Mouse (Mus musculus): ENCODE measurements at regions not wholly inside any gene's neighbourhood (a gene's known extent, or its start where the extent isn't known, plus 50 kb on each side); places are given as distances from the start of the nearest gene placed in this dataset.
A peak's percentile ranks its signal among the peaks of the same experiment; 100 is the strongest.

DNA sequence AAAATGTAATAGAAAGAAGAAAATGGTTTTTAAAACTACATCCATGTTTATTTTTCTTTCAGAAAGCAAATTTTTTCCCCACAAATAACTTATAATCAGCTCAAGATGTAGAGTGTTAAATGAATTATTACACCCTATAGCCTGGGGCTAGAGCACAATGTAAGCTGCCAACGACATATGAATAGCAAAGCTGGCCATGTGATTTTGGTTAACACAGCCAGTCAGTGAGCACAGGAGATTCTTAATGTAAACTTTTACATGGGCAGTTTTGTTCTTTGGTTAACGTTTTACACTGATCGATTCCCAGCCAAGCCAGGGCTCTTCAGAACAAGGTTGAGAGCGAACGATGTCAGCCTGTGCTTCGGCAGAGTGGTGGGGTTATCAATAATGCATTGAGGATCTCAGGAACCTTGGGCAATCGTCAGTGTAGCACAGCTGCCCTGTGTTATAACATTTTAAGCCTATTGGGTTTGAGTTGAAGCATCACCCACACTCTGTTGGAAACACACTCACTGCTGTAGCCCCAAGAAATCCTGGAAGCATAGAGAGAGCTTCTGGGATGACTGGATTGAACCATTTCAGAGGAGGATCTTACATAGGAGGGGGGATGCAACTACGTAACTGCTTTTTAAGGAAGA lies 196.6 kb downstream of the Gm11146 start:
- TF ChIP-seq USF1 (IDR thresholded peaks at IDR 0.05; ENCODE audit: low read depth) (no peak), CTCF (IDR thresholded peaks at IDR 0.05; ENCODE audit: control insufficient read depth, insufficient read depth, insufficient read length) (no peak), MAX (IDR thresholded peaks at IDR 0.05) (no peak), CEBPB (IDR thresholded peaks at IDR 0.05; ENCODE audit: low read depth) (no peak), MYOG (IDR thresholded peaks at IDR 0.05; ENCODE audit: control insufficient read depth, extremely low read depth, insufficient read length) (no peak), FOSL1 (IDR thresholded peaks at IDR 0.05; ENCODE audit: insufficient read depth, low read length, poor library complexity, severe bottlenecking) (no peak), MYOD1 (IDR thresholded peaks at IDR 0.05; ENCODE audit: control insufficient read depth, insufficient read length, low read depth) (no peak)
- no peak overlapping the region for H3ac ChIP-seq (ENCODE audit: control insufficient read depth, insufficient read length, low read depth)
- H3K36me3 ChIP-seq (ENCODE audit: control insufficient read depth, insufficient read depth) = no peaks in the 10 kb centered on the region
- H3K4me3 ChIP-seq (ENCODE audit: insufficient read depth, poor library complexity, severe bottlenecking) = no peak overlapping the region
- no peaks in the 10 kb centered on the region for H3K27me3 ChIP-seq (ENCODE audit: control insufficient read depth, insufficient read depth, insufficient read length)
- H3K79me3 ChIP-seq (ENCODE audit: low read depth) = no peaks in the 10 kb centered on the region
- H3K79me2 ChIP-seq (ENCODE audit: control insufficient read depth, insufficient read depth) = no peaks in the 10 kb centered on the region

DNA sequence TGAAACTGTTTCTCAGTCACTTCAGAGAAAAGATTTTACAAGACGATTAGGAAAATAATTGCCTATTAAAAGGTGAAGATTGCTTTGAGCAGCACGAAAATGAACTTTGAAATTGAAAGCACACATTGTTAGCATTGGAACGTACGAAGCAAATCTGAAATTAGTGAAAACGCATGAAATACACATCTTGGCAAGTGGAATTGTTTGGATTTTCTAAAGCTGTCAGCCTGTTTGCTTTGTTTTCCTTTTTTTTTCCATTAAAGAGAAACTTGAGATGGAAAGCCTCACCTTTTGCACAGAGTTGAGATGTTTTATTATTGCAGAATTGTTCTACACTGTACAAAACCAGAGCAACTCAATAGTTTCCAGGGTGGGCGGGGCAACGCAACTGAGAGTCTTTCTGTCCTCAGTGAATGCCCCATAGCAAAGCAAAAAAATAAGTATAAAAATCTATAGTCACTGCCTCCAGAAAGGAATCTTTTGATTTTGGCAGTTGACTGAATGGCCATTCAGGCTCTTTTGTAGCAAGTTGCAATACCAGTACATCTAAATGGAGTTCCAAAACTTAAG lies 199.1 kb downstream of the Gm11146 start:
- Histone ChIP-seq H3K79me3 (ENCODE audit: low read depth) (no peaks in the 10 kb centered on the region), H3K79me2 (ENCODE audit: control insufficient read depth, insufficient read depth) (no peaks in the 10 kb centered on the region), H3K27me3 (ENCODE audit: control insufficient read depth, insufficient read depth, insufficient read length) (no peaks in the 10 kb centered on the region), H3K4me3 (ENCODE audit: insufficient read depth, poor library complexity, severe bottlenecking) (no peak overlapping the region), H3K36me3 (ENCODE audit: control insufficient read depth, insufficient read depth) (no peaks in the 10 kb centered on the region), H3ac (ENCODE audit: control insufficient read depth, insufficient read length, low read depth) (no peak overlapping the region)
- TF ChIP-seq MYOG (IDR thresholded peaks at IDR 0.05; ENCODE audit: control insufficient read depth, extremely low read depth, insufficient read length) = no peak
- TF ChIP-seq FOSL1 (IDR thresholded peaks at IDR 0.05; ENCODE audit: insufficient read depth, low read length, poor library complexity, severe bottlenecking) = no peak
- TF ChIP-seq MYOD1 (IDR thresholded peaks at IDR 0.05; ENCODE audit: control insufficient read depth, insufficient read length, low read depth) = no peak
- TF ChIP-seq USF1 (IDR thresholded peaks at IDR 0.05; ENCODE audit: low read depth) = no peak
- TF ChIP-seq CTCF (IDR thresholded peaks at IDR 0.05; ENCODE audit: control insufficient read depth, insufficient read depth, insufficient read length) = no peak
- no peak for TF ChIP-seq CEBPB (IDR thresholded peaks at IDR 0.05; ENCODE audit: low read depth)
- no peak for TF ChIP-seq MAX (IDR thresholded peaks at IDR 0.05)

DNA sequence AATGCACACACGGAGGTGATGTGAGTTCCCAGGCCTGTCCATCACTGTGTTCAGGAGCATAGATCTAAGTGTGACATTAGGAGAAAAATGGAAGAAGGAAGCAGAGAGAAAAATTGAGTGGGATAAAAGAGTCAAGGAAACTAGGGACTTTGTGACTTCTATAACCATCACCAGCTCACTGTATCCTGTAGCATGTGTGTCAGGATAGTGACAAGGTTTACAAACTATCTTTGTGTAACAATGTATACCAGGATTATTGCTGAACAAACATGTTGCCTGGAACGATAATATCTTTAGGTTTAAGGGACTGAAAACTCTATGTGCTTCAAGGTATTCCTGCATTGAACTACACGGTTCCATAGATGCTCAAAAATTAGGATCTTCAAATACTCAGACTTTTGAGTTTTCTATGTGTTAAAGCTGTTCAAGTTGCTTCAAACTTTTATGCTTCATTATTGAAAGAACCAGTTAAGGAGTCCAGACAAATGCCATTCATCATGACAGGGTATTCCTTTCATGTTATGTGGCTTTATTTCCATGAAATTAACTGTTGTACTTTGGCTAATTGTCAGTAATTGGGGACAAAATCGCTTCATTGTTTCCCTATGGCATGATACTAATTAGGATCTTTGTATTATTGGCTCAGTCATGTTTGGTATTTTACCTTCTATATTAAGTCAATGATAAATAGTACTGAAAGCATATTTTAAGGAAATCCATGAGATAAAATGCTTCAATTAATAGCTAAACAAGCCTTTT lies 200.5 kb downstream of the Gm11146 start:
- Histone ChIP-seq H3K36me3 (ENCODE audit: control insufficient read depth, insufficient read depth) (no peaks in the 10 kb centered on the region), H3K79me2 (ENCODE audit: control insufficient read depth, insufficient read depth) (no peaks in the 10 kb centered on the region), H3K4me3 (ENCODE audit: insufficient read depth, poor library complexity, severe bottlenecking) (no peak overlapping the region), H3K79me3 (ENCODE audit: low read depth) (no peaks in the 10 kb centered on the region), H3K27me3 (ENCODE audit: control insufficient read depth, insufficient read depth, insufficient read length) (no peaks in the 10 kb centered on the region), H3ac (ENCODE audit: control insufficient read depth, insufficient read length, low read depth) (no peak overlapping the region)
- no peak for TF ChIP-seq FOSL1 (IDR thresholded peaks at IDR 0.05; ENCODE audit: insufficient read depth, low read length, poor library complexity, severe bottlenecking)
- TF ChIP-seq USF1 (IDR thresholded peaks at IDR 0.05; ENCODE audit: low read depth) = no peak
- TF ChIP-seq MYOG (IDR thresholded peaks at IDR 0.05; ENCODE audit: control insufficient read depth, extremely low read depth, insufficient read length) = no peak
- TF ChIP-seq CTCF (IDR thresholded peaks at IDR 0.05; ENCODE audit: control insufficient read depth, insufficient read depth, insufficient read length) = no peak
- no peak for TF ChIP-seq MAX (IDR thresholded peaks at IDR 0.05)
- no peak for TF ChIP-seq MYOD1 (IDR thresholded peaks at IDR 0.05; ENCODE audit: control insufficient read depth, insufficient read length, low read depth)
- TF ChIP-seq CEBPB (IDR thresholded peaks at IDR 0.05; ENCODE audit: low read depth) = no peak

DNA sequence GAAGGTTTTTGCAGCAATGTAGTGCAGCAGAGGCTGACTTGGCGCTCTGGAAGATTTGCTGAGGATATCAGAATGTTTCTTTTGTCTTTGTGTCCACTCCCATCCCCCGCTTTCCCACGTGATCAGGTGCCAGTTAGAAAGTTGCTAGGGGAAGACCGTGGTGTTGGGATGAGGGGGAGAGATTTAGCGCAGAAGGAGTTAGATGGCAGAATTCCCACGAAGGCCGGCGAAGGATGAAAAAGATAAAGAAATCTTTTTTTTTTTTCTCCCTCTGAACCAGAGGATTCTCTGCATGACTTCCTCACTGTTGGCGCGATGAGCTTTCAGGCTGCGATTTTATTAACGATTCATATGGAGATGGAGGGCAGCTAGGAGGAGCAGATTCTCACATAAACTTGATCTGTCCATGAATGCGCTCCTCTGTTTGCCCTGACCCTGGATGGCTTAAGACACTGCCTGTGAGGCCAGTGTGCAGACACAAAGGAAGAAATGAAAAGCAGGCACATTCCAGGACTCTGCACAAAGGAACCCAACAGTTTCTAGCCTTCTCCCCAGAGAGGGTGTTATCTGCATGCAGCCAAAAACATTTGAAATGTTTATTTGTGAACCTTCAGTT lies 201.5 kb downstream of the Gm11146 start:
- Histone ChIP-seq H3K27me3 (ENCODE audit: control insufficient read depth, insufficient read depth, insufficient read length) (no peaks in the 10 kb centered on the region), H3ac (ENCODE audit: control insufficient read depth, insufficient read length, low read depth) (no peak overlapping the region), H3K4me3 (ENCODE audit: insufficient read depth, poor library complexity, severe bottlenecking) (no peak overlapping the region), H3K36me3 (ENCODE audit: control insufficient read depth, insufficient read depth) (no peaks in the 10 kb centered on the region), H3K79me2 (ENCODE audit: control insufficient read depth, insufficient read depth) (no peaks in the 10 kb centered on the region), H3K79me3 (ENCODE audit: low read depth) (no peaks in the 10 kb centered on the region)
- no peak for TF ChIP-seq MAX (IDR thresholded peaks at IDR 0.05)
- no peak for TF ChIP-seq CTCF (IDR thresholded peaks at IDR 0.05; ENCODE audit: control insufficient read depth, insufficient read depth, insufficient read length)
- no peak for TF ChIP-seq FOSL1 (IDR thresholded peaks at IDR 0.05; ENCODE audit: insufficient read depth, low read length, poor library complexity, severe bottlenecking)
- no peak for TF ChIP-seq MYOG (IDR thresholded peaks at IDR 0.05; ENCODE audit: control insufficient read depth, extremely low read depth, insufficient read length)
- no peak for TF ChIP-seq CEBPB (IDR thresholded peaks at IDR 0.05; ENCODE audit: low read depth)
- peak; percentile 35 for TF ChIP-seq USF1 (IDR thresholded peaks at IDR 0.05; ENCODE audit: low read depth)

DNA sequence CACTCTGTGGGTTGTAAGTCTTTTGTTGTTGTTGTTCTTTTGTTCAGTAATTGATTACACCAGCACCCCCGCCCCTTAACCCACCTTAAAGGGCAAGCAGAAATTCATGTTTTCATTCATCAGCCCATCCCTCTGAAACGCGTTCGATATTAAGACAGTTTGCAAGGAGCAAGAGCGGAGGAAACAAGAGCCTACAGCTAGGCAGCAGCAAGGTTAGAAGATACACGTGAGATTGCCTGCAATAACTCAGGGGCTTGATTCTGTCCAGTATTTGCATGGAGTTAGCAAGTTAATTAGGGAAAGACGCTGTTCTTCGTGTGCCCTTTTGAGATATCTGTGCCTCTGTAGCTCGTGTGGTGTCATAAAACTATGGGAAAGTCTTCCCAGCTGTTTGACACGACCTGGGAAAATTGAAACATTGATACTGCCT lies 202.0 kb downstream of the Gm11146 start:
- no peaks in the 10 kb centered on the region for H3K36me3 ChIP-seq (ENCODE audit: control insufficient read depth, insufficient read depth)
- H3K79me3 ChIP-seq (ENCODE audit: low read depth) = no peaks in the 10 kb centered on the region
- TF ChIP-seq MYOD1 (IDR thresholded peaks at IDR 0.05; ENCODE audit: control insufficient read depth, insufficient read length, low read depth) = no peak
- TF ChIP-seq FOSL1 (IDR thresholded peaks at IDR 0.05; ENCODE audit: insufficient read depth, low read length, poor library complexity, severe bottlenecking) = no peak
- no peak for TF ChIP-seq MYOG (IDR thresholded peaks at IDR 0.05; ENCODE audit: control insufficient read depth, extremely low read depth, insufficient read length)
- no peak for TF ChIP-seq USF1 (IDR thresholded peaks at IDR 0.05; ENCODE audit: low read depth)
- TF ChIP-seq CEBPB (IDR thresholded peaks at IDR 0.05; ENCODE audit: low read depth) = no peak
- no peak for TF ChIP-seq CTCF (IDR thresholded peaks at IDR 0.05; ENCODE audit: control insufficient read depth, insufficient read depth, insufficient read length)
- TF ChIP-seq MAX (IDR thresholded peaks at IDR 0.05) = no peak
- H3K4me3 ChIP-seq (ENCODE audit: insufficient read depth, poor library complexity, severe bottlenecking) = no peak overlapping the region
- H3ac ChIP-seq (ENCODE audit: control insufficient read depth, insufficient read length, low read depth) = no peak overlapping the region
- H3K79me2 ChIP-seq (ENCODE audit: control insufficient read depth, insufficient read depth) = no peaks in the 10 kb centered on the region
- H3K27me3 ChIP-seq (ENCODE audit: control insufficient read depth, insufficient read depth, insufficient read length) = no peaks in the 10 kb centered on the region
